Mouse (Mus musculus): Measurements from ENCODE around the gene 4930505A04Rik. TPM values are rescaled to one million over a fixed set of nuclear protein-coding genes. Genes with fewer than 3 reads are reported as not detected.

Gene 4930505A04Rik
- polyA plus RNA-seq (2012; rRNA removed): 0.25 TPM in 1 of 2 replicates, not detected in the other

DNA sequence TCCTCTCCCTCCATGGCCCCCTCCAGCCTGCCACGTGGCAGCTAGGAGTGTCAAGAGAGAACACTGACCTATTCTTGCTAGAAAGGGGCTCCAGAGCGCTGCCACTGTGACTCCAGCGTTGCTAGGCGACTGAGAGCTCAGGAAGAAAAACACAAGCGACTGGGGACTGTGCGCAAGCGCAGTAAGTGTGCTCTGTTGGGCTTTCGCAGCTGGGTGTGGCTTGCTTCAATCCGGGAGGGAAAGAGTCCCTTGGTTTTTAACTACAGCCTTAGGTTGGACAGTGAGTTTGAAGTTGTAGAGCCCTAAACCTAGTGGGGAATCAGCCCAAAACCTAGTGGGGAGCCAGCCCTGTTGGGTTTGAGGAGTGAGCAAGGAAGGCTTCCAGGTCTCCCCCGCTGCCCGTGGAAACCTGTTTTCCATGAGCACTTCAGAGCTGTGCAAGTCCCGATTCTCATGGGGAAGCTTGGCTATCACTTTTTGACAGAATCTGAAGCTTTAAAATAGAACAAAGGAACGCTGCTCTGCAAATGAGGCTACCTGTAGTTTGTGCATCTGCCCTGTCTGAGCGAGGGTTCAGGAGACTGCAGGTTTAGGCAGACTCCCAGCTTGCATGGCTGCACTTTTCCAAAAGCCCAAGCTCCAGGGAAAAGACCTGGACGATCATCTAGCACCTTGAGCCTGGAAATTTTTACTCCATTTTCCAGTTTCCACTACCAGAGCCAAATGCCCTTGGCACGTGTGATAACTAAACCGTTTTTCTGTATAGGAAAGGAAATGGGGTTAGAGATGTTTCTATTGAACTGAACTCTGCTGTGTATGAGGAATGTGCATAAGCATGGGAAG is at the start of gene 4930505A04Rik:
Gene 4930505A04Rik (minus strand): TSS at position 77 of the 843 bp plus-strand sequence.

Other genes with a start within 250 kb of the 4930505A04Rik start
- gene Sptbn1, start 203.7 kb downstream of the 4930505A04Rik start, polyA plus RNA-seq (2012; rRNA removed): 92.4 and 110 TPM in 2 replicates
- 9.0 and 9.7 TPM in 2 replicates for gene Acyp2, start 177.8 kb upstream of the 4930505A04Rik start, polyA plus RNA-seq (2012; rRNA removed)